Mouse (Mus musculus) hindbrain, postnatal 0 days (tissue): ENCODE measurements at regions not wholly inside any gene's neighbourhood (a gene's known extent, or its start where the extent isn't known, plus 50 kb on each side); places are given as distances from the start of the nearest gene placed in this dataset.

Experiments
- ATAC-seq: fragments of 200-750 bp; cut with Nextera tagmentation; 2 replicates; pipeline ENCODE4 v1.8.0; 2017; ENCODE audit warnings: mild to moderate bottlenecking, moderate TSS enrichment, moderate library complexity
- DNase-seq: peaks from one replicate; pipeline ENCODE4 v3.0.0-alpha.2; 2015; ENCODE audit warnings: low spot score
- H3K27ac ChIP-seq: fragments of 300-500 bp; sonication (generic); 2 replicates; pipeline ENCODE4 v1.5.1; 2014; ENCODE audit warnings: mild to moderate bottlenecking
- H3K27me3 ChIP-seq: fragments of 300-500 bp; sonication (generic); 2 replicates; pipeline ENCODE4 v1.6.1; 2014; ENCODE audit warnings: low read length, mixed read lengths; ENCODE audit not compliant: insufficient read depth
- H3K36me3 ChIP-seq: fragments of 300-500 bp; sonication (generic); 2 replicates; pipeline ENCODE4 v1.6.1; 2014; ENCODE audit warnings: low read length, mixed read lengths; ENCODE audit not compliant: insufficient read depth
- H3K4me1 ChIP-seq: fragments of 300-500 bp; sonication (generic); 2 replicates; pipeline ENCODE4 v1.6.1; 2014; ENCODE audit warnings: antibody characterized with exemption, low read length, mixed read lengths; ENCODE audit not compliant: insufficient read depth
- H3K4me2 ChIP-seq: fragments of 300-500 bp; sonication (generic); 2 replicates; pipeline ENCODE4 v1.6.1; 2014; ENCODE audit warnings: low read depth, mild to moderate bottlenecking, low read length, moderate library complexity, mixed read lengths
- H3K4me3 ChIP-seq: fragments of 300-500 bp; sonication (generic); 2 replicates; pipeline ENCODE4 v1.5.1; 2014; ENCODE audit warnings: low read length
- H3K9ac ChIP-seq: fragments of 300-500 bp; sonication (generic); replicated peaks from 2 replicates; pipeline ENCODE4 v1.6.1; 2014; ENCODE audit warnings: mild to moderate bottlenecking, low read length, moderate library complexity, mixed read lengths
- H3K9me3 ChIP-seq: fragments of 300-500 bp; sonication (generic); 2 replicates; pipeline ENCODE4 v1.6.1; 2016; ENCODE audit warnings: low read length, mixed read lengths
- CTCF ChIP-seq: IDR thresholded peaks from 2 replicates; pipeline ENCODE4 v1.5.1; 2016; ENCODE audit warnings: antibody characterized with exemption, control low read depth, low read depth
- WGBS: fragments of 180-500 bp; shearing (Covaris S2); extraction: QIAGEN DNeasy Blood & Tissue Kit; methylation state at CpG from one replicate; pipeline ENCODE4 v1.1.7; 2014; 5-methylcytosine and 5-hydroxymethylcytosine counted together

DNA sequence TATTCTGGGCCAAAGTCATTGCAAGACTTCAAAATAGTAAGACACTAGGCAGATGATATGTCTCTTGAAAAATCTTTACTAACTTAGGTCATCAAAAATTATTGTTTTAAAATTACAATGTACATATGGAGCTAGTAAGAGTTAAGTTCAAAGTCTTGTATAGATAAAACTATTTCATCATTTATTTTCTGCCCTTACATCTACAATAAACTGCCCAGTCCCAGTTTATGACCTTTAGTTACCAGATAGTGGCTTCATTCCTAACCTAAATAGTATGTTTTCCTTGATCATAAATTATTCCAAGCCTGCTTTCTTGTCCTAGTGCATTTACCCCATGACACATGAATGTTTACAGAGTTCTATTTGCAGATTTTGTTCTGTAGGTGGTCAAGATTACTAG is 72.9 kb downstream of the Manea start:
- H3K4me2 ChIP-seq = no peak overlapping the region
- no peak for TF ChIP-seq CTCF
- no peak for ATAC-seq
- H3K9ac ChIP-seq = no peak overlapping the region
- no peaks in the 10 kb centered on the region for H3K4me1 ChIP-seq
- H3K9me3 ChIP-seq = no peaks in the 10 kb centered on the region
- no peaks in the 10 kb centered on the region for H3K27me3 ChIP-seq
- DNase-seq = no peak
- no peaks in the 10 kb centered on the region for H3K36me3 ChIP-seq
- H3K4me3 ChIP-seq = no peak overlapping the region
- H3K27ac ChIP-seq = no peak overlapping the region

GRCm38 (mm10) chr4:26259230-26260029 is 87.3 kb downstream of the Manea start:
- ATAC-seq = no peak
- no peak overlapping the region for H3K9ac ChIP-seq
- H3K27ac ChIP-seq = no peak overlapping the region
- no peak overlapping the region for H3K4me3 ChIP-seq
- no peak for TF ChIP-seq CTCF
- no peaks in the 10 kb centered on the region for H3K27me3 ChIP-seq
- H3K4me1 ChIP-seq = no peaks in the 10 kb centered on the region
- H3K36me3 ChIP-seq = no peaks in the 10 kb centered on the region
- H3K4me2 ChIP-seq = no peak overlapping the region
- WGBS = 88% methylated on average over 1 of the region's 1 CpGs
- no peaks in the 10 kb centered on the region for H3K9me3 ChIP-seq
- DNase-seq = peak; percentile 15

- Histone ChIP-seq H3K9me3 (no peaks in the 10 kb centered on the region), H3K27me3 (no peaks in the 10 kb centered on the region), H3K4me3 (no peak overlapping the region), H3K4me2 (no peak overlapping the region), H3K9ac (no peak overlapping the region), H3K4me1 (no peaks in the 10 kb centered on the region), H3K27ac (no peak overlapping the region), H3K36me3 (no peaks in the 10 kb centered on the region)
- 24% methylated on average over 3 of the region's 3 CpGs for WGBS
- ATAC-seq (no peak), DNase-seq (peak; percentile 34)
- no peak for TF ChIP-seq CTCF
Observed at GRCm38 (mm10) chr4:26255889-26256288, 90.8 kb downstream of the Manea start.

DNA sequence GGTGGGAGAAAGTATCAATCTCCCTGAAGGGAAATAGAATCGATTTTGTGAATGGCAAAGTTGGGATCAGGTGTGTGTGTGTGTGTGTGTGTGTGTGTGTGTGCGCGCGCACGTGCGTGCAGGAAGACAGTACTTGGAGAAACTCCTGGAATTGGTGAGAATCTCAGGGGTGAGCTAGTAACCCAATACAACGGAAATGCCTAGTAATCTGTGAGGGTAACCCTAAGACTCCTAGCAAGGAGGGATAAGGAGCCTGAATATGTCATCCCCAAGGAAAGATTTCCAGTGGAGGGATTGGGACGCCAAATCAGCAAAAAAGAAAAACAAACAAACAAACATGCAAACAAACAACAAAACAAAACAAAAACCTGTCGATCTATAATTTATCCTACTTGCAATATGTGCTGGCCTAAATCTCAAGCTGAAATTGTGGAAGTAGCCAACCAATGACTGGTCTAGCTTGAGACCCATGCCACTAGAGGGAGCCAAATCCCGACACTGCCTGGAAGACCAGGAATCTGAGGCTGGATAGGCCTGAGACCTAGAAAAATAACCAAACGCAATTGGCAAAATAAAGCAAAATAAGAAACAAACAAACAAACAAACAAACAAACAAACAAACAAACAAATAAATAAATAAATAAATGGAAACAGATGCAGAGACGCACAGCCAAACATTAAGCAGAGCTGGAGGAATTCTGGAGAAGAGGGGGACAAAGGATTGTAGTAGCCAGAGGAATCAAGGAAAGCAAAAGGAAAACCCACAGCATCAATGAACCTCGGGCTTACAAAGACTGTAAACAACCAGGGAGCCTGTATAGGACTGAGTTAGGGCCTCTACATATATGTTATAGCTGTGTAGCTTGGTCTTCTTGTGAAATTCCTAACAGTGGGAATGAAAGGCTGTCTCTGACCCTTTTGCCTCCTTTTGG is 98.5 kb downstream of the Manea start:
- Histone ChIP-seq H3K36me3 (no peaks in the 10 kb centered on the region), H3K4me1 (no peaks in the 10 kb centered on the region), H3K4me2 (no peak overlapping the region), H3K27me3 (no peaks in the 10 kb centered on the region), H3K9ac (no peak overlapping the region), H3K9me3 (no peaks in the 10 kb centered on the region), H3K4me3 (no peak overlapping the region), H3K27ac (no peak overlapping the region)
- peak; percentile 86 for DNase-seq
- WGBS = 66% methylated on average over 13 of the region's 13 CpGs
- peak; percentile 83 for TF ChIP-seq CTCF
- ATAC-seq = 0 out of 2 replicates have a peak, but pooled peaks have one; percentile 77

- no peaks in the 10 kb centered on the region for H3K36me3 ChIP-seq
- 68% methylated on average over 1 of the region's 1 CpGs for WGBS
- no peaks in the 10 kb centered on the region for H3K9me3 ChIP-seq
- no peak overlapping the region for H3K9ac ChIP-seq
- no peak for TF ChIP-seq CTCF
- H3K27me3 ChIP-seq = no peaks in the 10 kb centered on the region
- H3K4me1 ChIP-seq = no peaks in the 10 kb centered on the region
- no peak overlapping the region for H3K4me3 ChIP-seq
- H3K27ac ChIP-seq = no peak overlapping the region
- H3K4me2 ChIP-seq = no peak overlapping the region
- DNase-seq (no peak), ATAC-seq (no peak)
Observed at GRCm38 (mm10) chr4:26223267-26223666, 123.4 kb downstream of the Manea start.
